Mouse (Mus musculus) hindbrain, embryonic 14.5 days (tissue): ENCODE results near the gene Zfp740. TPM values are rescaled to one million over a fixed set of nuclear protein-coding genes. Genes with fewer than 3 reads are reported as not detected.

Experiments
- ATAC-seq: fragments of 200-750 bp; cut with Nextera tagmentation; 2 replicates; pipeline ENCODE4 v1.8.0; 2017; ENCODE audit warnings: moderate number of reproducible peaks, mild to moderate bottlenecking, moderate TSS enrichment, moderate library complexity; ENCODE audit not compliant: low FRiP score
- DNase-seq: peaks from one replicate; pipeline ENCODE4 v3.0.0-alpha.2; 2015; ENCODE audit warnings: low spot score
- H3K27ac ChIP-seq: fragments of 300-500 bp; sonication (generic); 2 replicates; pipeline ENCODE4 v1.5.1; 2014; ENCODE audit warnings: mild to moderate bottlenecking, moderate library complexity
- H3K27me3 ChIP-seq: fragments of 300-500 bp; sonication (generic); 2 replicates; pipeline ENCODE4 v1.6.1; 2014; ENCODE audit warnings: mild to moderate bottlenecking, low read length, mixed read lengths; ENCODE audit not compliant: control insufficient read depth, insufficient read depth
- H3K36me3 ChIP-seq: fragments of 300-500 bp; sonication (generic); replicated peaks from 2 replicates; pipeline ENCODE4 v1.6.1; 2014; ENCODE audit not compliant: control insufficient read depth, insufficient read depth
- H3K4me1 ChIP-seq: fragments of 300-500 bp; sonication (generic); replicated peaks from 2 replicates; pipeline ENCODE4 v1.6.1; 2014; ENCODE audit warnings: antibody characterized with exemption, low read length, mixed read lengths; ENCODE audit not compliant: control insufficient read depth, insufficient read depth
- H3K4me2 ChIP-seq: fragments of 300-500 bp; sonication (generic); replicated peaks from 2 replicates; pipeline ENCODE4 v1.6.1; 2014; ENCODE audit warnings: mild to moderate bottlenecking, moderate library complexity
- H3K4me3 ChIP-seq: fragments of 300-500 bp; sonication (generic); replicated peaks from 2 replicates; pipeline ENCODE4 v1.5.1; 2014; ENCODE audit warnings: mild to moderate bottlenecking, low read length
- H3K9ac ChIP-seq: fragments of 300-500 bp; sonication (generic); 2 replicates; pipeline ENCODE4 v1.6.1; 2014
- H3K9me3 ChIP-seq: fragments of 300-500 bp; sonication (generic); 2 replicates; pipeline ENCODE4 v1.6.1; 2016; ENCODE audit warnings: low read length; ENCODE audit not compliant: control insufficient read depth
- WGBS: fragments of 180-500 bp; shearing (Covaris S2); extraction: QIAGEN DNeasy Blood & Tissue Kit; methylation state at CpG from one replicate; pipeline ENCODE4 v1.1.7; 2014; 5-methylcytosine and 5-hydroxymethylcytosine counted together
- polyA plus RNA-seq: library from polyadenylated mRNA; unstranded; fragments of >200 nt; fragmentation: Nextera tagmentation; extraction: Ambion mirVana; gene quantifications from 2 replicates; pipeline ENCODE4 v1.2.1, GENCODE M21; 2014

Gene Zfp740
- polyA plus RNA-seq, 1 experiment from 2014 or later = 45.4 TPM

DNA sequence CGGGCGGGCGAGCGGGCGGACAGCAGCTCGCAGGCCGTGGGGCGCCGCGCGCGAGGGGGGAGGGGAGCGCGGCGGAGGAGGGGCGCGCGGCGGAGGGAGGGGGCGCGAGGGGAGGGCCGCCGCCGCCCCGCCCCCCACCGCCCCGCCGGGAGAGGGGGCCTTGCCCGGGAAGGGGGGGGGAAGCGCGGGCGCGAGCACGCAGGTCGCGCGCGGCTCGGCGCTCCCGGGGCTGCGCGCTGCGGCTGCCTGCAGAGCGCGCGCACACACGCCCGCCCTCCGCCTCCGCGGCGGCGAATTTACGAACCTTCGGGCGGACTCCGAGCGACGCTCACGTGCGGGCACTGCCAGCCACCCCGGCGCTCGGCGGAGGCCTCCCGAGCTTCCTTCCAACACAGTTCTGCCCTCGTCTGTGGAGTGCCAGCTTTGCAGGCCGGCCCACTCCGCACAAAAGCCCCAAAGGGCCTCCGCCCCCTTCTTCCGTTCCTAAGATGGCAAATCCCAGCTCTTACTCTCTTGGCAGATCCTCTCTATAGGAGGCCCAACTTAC is 859 bp downstream of the Zfp740 start:
- Histone ChIP-seq H3K4me1 (peaks cover 39% of the 10 kb centered on the region), H3K4me2 (peak overlapping the region; percentile 60), H3K9me3 (no peaks in the 10 kb centered on the region), H3K9ac (peak overlapping the region; percentile 92), H3K27me3 (no peaks in the 10 kb centered on the region), H3K4me3 (peak overlapping the region; percentile 79), H3K36me3 (peaks cover 44% of the 10 kb centered on the region), H3K27ac (peak overlapping the region; percentile 99)
- WGBS = under 1% methylated on average over 42 of the region's 72 CpGs
- peak; percentile 74 for DNase-seq
- peak; percentile 47 for ATAC-seq

DNA sequence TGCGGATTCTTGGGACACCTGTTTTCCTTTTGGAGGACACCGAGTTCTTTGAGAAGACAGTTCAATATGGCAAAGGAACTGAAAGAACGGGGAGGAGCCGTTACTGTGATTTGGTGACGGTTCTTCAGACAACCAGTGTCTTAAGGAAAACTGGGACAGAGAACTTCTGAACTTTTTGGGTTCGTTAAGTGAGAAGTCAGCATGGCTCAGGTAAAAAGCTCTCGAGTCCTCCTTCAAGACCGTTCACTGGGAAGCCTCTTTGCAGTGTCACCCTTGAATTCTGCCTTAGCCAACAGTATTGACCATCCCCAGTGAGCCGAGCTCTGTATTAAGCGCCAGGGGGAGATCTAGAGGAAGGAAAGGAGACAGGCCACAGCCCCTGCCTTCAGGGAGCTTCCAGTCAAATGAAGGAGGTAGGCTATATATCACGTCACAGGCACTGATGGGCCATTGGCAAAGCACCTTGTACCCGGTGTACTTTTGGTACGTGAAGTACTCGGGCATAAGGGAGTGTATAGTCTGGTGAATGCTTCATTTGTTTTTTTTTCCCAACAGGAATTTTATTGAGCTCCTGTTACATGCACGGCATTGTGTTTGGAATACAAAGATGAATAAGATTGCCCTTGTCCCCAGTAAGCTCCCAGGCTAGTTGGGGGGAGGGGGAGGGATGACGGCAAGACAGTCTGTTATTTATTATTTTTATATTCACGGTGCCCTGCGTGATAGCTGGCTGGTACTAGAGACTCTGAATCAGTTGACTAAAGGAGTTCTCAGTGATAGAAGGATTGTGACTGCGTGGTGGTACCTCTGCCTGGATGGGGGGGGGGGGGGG is 1.8 kb downstream of the Zfp740 start, which contains the start of gene Csad:
Gene Csad (minus strand): TSS at position 51 of the 832 bp plus-strand sequence.
- 56% methylated on average over 19 of the region's 19 CpGs for WGBS
- peak within 1 kb of the TSS; percentile 99 for H3K27ac ChIP-seq
- no peaks in the 10 kb centered on the region for H3K27me3 ChIP-seq
- H3K9me3 ChIP-seq = no peaks in the 10 kb centered on the region
- peaks cover 39% of the 10 kb centered on the region for H3K4me1 ChIP-seq
- peak within 1 kb of the TSS; percentile 79 for H3K4me3 ChIP-seq
- ATAC-seq (no peak), DNase-seq (no peak)
- peak within 1 kb of the TSS; percentile 92 for H3K9ac ChIP-seq
- peak within 1 kb of the TSS; percentile 60 for H3K4me2 ChIP-seq
- peaks cover 54% of the 10 kb centered on the region for H3K36me3 ChIP-seq

DNA sequence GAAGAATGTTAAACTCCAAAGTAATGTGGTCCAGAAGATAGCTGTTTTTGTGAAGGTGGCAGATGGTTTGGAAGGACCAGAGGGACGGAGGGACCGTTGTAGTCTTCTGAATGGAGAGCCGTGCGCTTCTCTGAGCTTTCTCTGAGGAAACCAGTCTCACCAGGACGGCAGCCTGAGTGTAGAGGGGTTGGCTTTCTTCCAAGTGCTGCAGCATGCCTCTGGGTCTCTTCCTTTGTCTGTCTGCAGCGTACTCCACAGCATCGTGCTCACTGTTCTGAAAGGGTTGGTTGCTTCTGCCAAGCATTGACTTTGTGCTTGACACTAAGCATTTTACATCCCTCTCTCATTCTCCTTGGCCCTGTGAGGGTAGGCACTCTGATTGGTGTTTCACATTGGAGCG is 2.7 kb downstream of the Zfp740 start:
- no peaks in the 10 kb centered on the region for H3K27me3 ChIP-seq
- ATAC-seq (peak; percentile 36; the same call in 1 of the 2 replicates), DNase-seq (peak; percentile 73)
- WGBS = 31% methylated on average over 8 of the region's 8 CpGs
- H3K9me3 ChIP-seq = no peaks in the 10 kb centered on the region
- peaks cover 63% of the 10 kb centered on the region for H3K36me3 ChIP-seq
- peak overlapping the region; percentile 79 for H3K4me3 ChIP-seq
- H3K4me1 ChIP-seq = peaks cover 39% of the 10 kb centered on the region
- peak overlapping the region; percentile 60 for H3K4me2 ChIP-seq
- H3K9ac ChIP-seq = peak overlapping the region; percentile 92
- peak overlapping the region; percentile 99 for H3K27ac ChIP-seq

DNA sequence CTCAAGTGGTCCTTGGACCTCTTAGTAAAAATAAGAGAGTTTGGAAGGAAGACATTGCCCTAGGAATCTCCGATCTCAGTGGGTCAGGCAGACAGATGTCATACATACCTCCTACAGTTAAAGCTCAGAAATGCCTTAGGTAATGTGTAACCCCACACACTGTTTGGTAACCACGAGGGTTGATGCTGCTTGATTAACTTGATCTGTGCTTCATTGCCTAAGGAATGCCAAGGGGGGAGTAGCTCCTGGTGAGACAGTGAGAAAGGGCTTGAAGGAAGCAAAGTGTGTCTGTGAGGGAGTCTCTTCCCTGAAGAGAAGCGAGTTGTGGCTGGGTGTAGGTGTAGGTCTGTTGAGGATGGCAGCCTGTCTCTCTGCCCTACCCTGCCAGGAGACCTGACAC is 4.3 kb downstream of the Zfp740 start:
- H3K4me1 ChIP-seq = peaks cover 36% of the 10 kb centered on the region
- no peak overlapping the region for H3K27ac ChIP-seq
- peaks cover 75% of the 10 kb centered on the region for H3K36me3 ChIP-seq
- DNase-seq (no peak), ATAC-seq (no peak)
- H3K9ac ChIP-seq = no peak overlapping the region
- 81% methylated on average over 3 of the region's 3 CpGs for WGBS
- H3K4me2 ChIP-seq = 0 out of 2 replicates have a peak overlapping the region, but pooled peaks have one; percentile 60
- no peaks in the 10 kb centered on the region for H3K27me3 ChIP-seq
- no peak overlapping the region for H3K4me3 ChIP-seq
- no peaks in the 10 kb centered on the region for H3K9me3 ChIP-seq

DNA sequence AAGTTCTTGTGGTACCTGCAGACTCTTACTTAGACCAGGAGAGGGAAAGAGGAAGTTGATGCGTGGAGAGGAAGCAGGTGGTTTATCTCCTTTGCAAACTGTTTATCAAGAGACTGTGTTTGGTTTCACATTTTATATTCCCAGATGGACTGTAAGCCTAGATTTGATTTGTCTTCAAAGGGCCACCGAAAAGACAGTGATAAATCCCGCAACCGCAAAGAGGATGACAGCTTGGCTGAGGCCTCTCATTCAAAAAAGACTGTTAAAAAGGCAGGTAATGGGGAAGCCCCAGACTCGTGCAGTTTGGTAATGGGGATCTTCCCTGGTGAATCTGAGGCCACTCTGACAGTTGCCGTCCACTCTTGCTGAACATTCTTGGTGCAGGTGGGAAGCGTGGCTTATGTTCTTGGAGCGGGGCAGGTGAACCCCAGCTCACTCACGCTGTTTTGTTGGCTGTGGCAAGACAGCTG is 5.1 kb downstream of the Zfp740 start:
- Histone ChIP-seq H3K4me3 (no peak overlapping the region), H3K4me1 (peaks cover 31% of the 10 kb centered on the region), H3K9ac (no peak overlapping the region), H3K4me2 (no peak overlapping the region), H3K27me3 (no peaks in the 10 kb centered on the region), H3K9me3 (no peaks in the 10 kb centered on the region), H3K27ac (no peak overlapping the region), H3K36me3 (peaks cover 83% of the 10 kb centered on the region)
- ATAC-seq (no peak), DNase-seq (no peak)
- 96% methylated on average over 9 of the region's 9 CpGs for WGBS

DNA sequence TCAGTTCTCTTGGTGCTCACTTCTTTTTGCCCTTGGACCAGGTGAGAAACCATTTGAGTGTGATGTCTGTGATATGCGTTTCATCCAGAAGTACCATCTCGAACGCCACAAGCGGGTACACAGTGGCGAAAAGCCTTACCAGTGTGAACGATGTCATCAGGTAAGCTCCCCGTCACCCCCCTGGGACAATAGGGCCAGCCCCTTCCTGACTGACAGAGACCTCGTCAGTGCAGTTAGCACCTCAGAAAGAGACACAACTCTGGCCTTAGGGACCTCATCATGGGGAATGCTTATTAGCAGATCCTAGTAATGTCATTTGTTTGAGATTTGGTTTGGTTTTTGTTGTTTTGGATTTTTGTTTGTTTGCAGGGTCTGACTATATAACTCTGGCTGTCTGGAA is 6.1 kb downstream of the Zfp740 start:
- Histone ChIP-seq H3K4me2 (no peak overlapping the region), H3K4me3 (no peak overlapping the region), H3K4me1 (peaks cover 31% of the 10 kb centered on the region), H3K9me3 (no peaks in the 10 kb centered on the region), H3K36me3 (peaks cover 93% of the 10 kb centered on the region), H3K27ac (no peak overlapping the region), H3K27me3 (no peaks in the 10 kb centered on the region), H3K9ac (no peak overlapping the region)
- WGBS = 93% methylated on average over 8 of the region's 8 CpGs
- DNase-seq (no peak), ATAC-seq (no peak)

DNA sequence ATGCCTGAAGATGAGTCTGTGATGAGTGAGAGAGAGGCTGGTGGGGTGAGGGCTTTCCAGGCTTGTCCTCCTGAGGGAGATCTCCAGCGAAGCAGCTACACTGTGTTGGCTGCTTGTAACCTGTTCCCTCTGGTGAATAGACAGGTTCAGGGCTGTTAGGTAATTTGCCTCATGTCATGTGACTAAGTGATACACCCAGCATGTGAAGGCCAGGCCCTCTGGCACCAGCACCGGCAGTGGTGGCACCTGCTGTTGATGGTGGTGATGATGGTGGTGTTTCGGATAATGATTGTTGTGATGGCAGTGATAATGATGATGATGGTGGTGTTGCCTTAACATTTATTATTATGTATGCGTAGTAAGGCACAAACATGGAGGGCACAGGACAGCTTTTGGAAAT is 7.8 kb downstream of the Zfp740 start:
- Histone ChIP-seq H3K4me1 (peaks cover 14% of the 10 kb centered on the region), H3K9ac (no peak overlapping the region), H3K27ac (no peak overlapping the region), H3K4me3 (no peak overlapping the region), H3K36me3 (peaks cover 95% of the 10 kb centered on the region), H3K9me3 (no peaks in the 10 kb centered on the region), H3K27me3 (no peaks in the 10 kb centered on the region), H3K4me2 (no peak overlapping the region)
- DNase-seq (no peak), ATAC-seq (no peak)
- 94% methylated on average over 4 of the region's 4 CpGs for WGBS

DNA sequence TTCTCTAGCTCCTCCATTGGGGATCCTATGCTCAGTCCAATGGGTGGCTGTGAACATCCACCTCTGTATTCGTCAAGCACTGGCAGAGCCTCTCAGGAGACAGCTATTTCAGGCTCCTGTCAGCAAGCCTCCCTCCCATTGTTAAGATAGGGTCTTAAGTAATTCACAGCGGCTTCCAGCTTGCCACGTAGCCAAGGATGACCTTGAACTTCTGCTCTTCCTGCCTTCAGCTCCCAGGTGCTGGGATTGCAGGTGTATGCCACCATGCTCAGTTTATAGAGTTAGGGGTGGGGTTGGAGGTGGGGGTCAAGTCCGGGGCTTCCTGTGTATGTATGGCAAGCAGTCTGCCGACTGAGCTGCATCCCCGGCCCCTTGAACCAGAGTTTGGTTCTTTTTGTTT is 8.8 kb downstream of the Zfp740 start:
- no peak overlapping the region for H3K9ac ChIP-seq
- no peak overlapping the region for H3K4me3 ChIP-seq
- no peaks in the 10 kb centered on the region for H3K9me3 ChIP-seq
- H3K36me3 ChIP-seq = peaks cover 92% of the 10 kb centered on the region
- WGBS = 82% methylated on average over 6 of the region's 6 CpGs
- no peak for DNase-seq
- no peak overlapping the region for H3K27ac ChIP-seq
- H3K4me1 ChIP-seq = peaks cover 6% of the 10 kb centered on the region; the same call in 1 of the 2 replicates
- no peak for ATAC-seq
- no peak overlapping the region for H3K4me2 ChIP-seq
- H3K27me3 ChIP-seq = no peaks in the 10 kb centered on the region

GRCm38 (mm10) chr15:102214132-102214531 is 11.1 kb downstream of the Zfp740 start:
- Histone ChIP-seq H3K27me3 (no peaks in the 10 kb centered on the region), H3K9ac (no peak overlapping the region), H3K36me3 (peaks cover 70% of the 10 kb centered on the region), H3K4me2 (no peak overlapping the region), H3K9me3 (no peaks in the 10 kb centered on the region), H3K27ac (no peak overlapping the region), H3K4me1 (no peaks in the 10 kb centered on the region), H3K4me3 (no peak overlapping the region)
- WGBS = 39% methylated on average over 2 of the region's 2 CpGs
- DNase-seq (no peak), ATAC-seq (no peak)
